Mouse (Mus musculus) thymus, adult 2 months (tissue): Measurements from ENCODE around the gene Zfp512b. TPM values are rescaled to one million over a fixed set of nuclear protein-coding genes. Genes with fewer than 3 reads are reported as not detected.

ENCODE experiments used
- DNase-seq: peaks from one replicate; pipeline ENCODE4 v3.0.0; 2021
- H3K27ac ChIP-seq: fragments of 200-500 bp; 2 replicates; pipeline ENCODE4 v1.5.1; 2012; ENCODE audit warnings: low read length, control low read depth; ENCODE audit not compliant: control insufficient read depth, insufficient read depth
- H3K27me3 ChIP-seq: fragments of 200-500 bp; 2 replicates; pipeline ENCODE4 v1.6.1; 2012; ENCODE audit warnings: mild to moderate bottlenecking, low read length, moderate library complexity, mixed read lengths; ENCODE audit not compliant: control insufficient read depth, insufficient read depth
- H3K36me3 ChIP-seq: fragments of 200-500 bp; 2 replicates; pipeline ENCODE4 v1.6.1; 2012; ENCODE audit warnings: mild to moderate bottlenecking, low read length, moderate library complexity; ENCODE audit not compliant: control insufficient read depth, insufficient read depth
- H3K4me1 ChIP-seq: fragments of 200-500 bp; replicated peaks from 2 replicates; pipeline ENCODE4 v1.6.1; 2012; ENCODE audit warnings: low read length; ENCODE audit not compliant: control insufficient read depth, insufficient read depth
- H3K4me3 ChIP-seq: fragments of 200-500 bp; 2 replicates; pipeline ENCODE4 v1.5.1; 2012; ENCODE audit warnings: mild to moderate bottlenecking, low read length, control low read depth, moderate library complexity; ENCODE audit not compliant: control insufficient read depth, insufficient read depth
- CTCF ChIP-seq: fragments of 200-500 bp; IDR thresholded peaks from 2 replicates; pipeline ENCODE4 v1.5.1; 2012; ENCODE audit warnings: mild to moderate bottlenecking, control low read depth, low read length, moderate library complexity, borderline replicate concordance; ENCODE audit not compliant: control insufficient read depth, poor library complexity, insufficient read depth; ENCODE audit errors: extremely low read depth
- POLR2A ChIP-seq: fragments of 200-500 bp; IDR thresholded peaks from 2 replicates; pipeline ENCODE4 v1.6.1; 2012; ENCODE audit warnings: mild to moderate bottlenecking, low read length, control low read depth, moderate library complexity; ENCODE audit not compliant: control insufficient read depth, poor library complexity, insufficient read depth; ENCODE audit errors: extremely low read depth
- WGBS: fragments of 180-500 bp; shearing (Covaris S2); methylation state at CpG from one replicate; pipeline ENCODE4 v1.1.7; 2018; 5-methylcytosine and 5-hydroxymethylcytosine counted together
- polyA plus RNA-seq: library from polyadenylated mRNA; depleted of rRNA; stranded (reverse); fragments of >200 nt; gene quantifications from 2 replicates; pipeline ENCODE4 v1.2.3, GENCODE M21; 2012; rRNA removed

The Zfp512b gene
- polyA plus RNA-seq = 87.6 and 89.1 TPM in 2 replicates

DNA sequence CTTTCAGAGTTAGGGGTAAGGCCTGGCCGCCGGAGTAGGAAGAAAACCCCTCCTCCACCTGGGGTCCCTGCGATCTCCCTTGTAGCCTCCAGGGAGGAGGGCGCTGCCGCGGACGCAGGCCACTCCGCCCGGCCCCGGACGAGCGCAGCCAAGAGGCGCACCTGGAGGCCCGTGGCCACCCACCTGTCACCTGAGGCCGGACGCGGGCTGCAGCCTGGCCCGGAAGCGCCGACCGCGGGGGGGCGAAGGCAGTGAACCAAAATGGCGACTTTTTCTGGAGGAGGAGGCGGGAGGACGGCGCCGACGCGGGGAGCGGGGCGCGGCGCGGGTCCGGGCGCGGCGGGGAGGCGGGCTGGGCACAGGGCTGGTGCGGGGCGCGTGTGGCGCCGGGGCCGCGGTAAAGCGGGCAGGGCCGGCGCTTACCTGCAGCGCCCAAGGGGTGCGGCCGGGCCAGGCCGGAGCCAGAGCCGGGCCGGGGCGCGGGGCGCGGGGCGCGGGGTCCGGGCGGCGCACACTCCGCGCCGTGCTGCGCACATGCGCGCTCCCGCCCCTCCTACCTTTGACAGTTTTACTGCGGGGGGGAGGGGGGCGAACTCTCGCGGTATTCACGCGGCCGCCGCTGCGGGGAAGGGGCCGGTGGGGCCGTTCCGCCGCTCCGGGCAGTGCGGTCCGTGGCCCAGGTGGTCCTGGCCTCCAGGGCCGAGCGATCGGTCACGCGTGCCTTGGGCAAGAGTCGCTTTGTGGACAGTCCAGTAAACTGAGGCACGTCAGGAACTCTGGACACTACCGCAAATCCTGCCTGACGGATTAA, at the start of gene Zfp512b:
Gene Zfp512b (minus strand): TSS at position 573 of the 811 bp plus-strand sequence.
- DNase-seq = peak; percentile 69
- H3K4me1 ChIP-seq = peaks cover 11% of the 10 kb centered on the region
- H3K27ac ChIP-seq = peak within 1 kb of the TSS; percentile 45
- TF ChIP-seq POLR2A (no peak), CTCF (0 out of 2 replicates have a peak, but pooled peaks have one; percentile 22)
- WGBS = under 1% methylated on average over 97 of the region's 97 CpGs
- H3K36me3 ChIP-seq = no peaks in the 10 kb centered on the region; the same call in 1 of the 2 replicates
- peak within 1 kb of the TSS; percentile 97 for H3K4me3 ChIP-seq
- H3K27me3 ChIP-seq = no peaks in the 10 kb centered on the region

DNA sequence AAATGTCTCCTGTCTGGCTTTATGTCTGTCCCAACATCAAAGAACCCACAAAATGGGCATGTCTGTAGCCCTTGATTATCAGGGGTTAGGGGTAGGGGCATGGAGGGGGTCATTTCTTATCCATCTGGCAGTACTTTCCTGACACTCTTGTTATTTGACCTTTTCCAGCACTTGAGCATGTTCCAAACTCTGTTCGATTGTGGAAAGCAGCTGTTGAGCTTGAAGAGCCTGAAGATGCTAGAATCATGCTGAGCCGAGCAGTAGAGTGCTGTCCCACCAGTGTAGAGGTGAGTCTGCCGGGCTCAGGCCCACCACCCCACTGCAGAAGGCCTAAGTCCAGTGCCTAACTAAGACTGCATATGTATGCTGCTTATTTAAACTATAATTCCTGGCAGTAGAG, 43.3 kb upstream of the Zfp512b start:
- no peak for DNase-seq
- Histone ChIP-seq H3K27me3 (no peaks in the 10 kb centered on the region), H3K36me3 (peaks cover 76% of the 10 kb centered on the region), H3K27ac (no peak overlapping the region), H3K4me1 (no peaks in the 10 kb centered on the region), H3K4me3 (no peak overlapping the region)
- TF ChIP-seq CTCF (no peak), POLR2A (no peak)
- WGBS = 95% methylated on average over 3 of the region's 3 CpGs

DNA sequence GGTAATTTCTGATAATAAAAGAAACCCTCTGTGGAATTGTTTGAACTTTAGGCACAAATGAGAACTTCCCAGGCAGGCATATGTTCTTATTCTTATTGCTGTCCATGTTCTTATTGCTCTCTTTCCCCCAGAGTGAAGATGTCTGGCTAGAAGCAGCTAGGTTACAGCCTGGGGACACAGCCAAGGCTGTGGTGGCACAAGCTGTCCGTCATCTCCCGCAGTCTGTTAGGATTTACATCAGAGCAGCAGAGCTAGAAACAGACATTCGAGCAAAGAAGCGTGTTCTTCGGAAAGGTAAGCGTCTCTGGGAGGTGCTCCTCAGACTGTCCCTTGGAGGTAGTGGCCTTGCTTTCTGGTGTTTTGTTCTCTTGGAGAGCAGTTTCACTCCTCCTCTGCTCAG, 40.0 kb upstream of the Zfp512b start:
- no peaks in the 10 kb centered on the region for H3K27me3 ChIP-seq
- no peak overlapping the region for H3K4me3 ChIP-seq
- H3K4me1 ChIP-seq = peaks cover 2% of the 10 kb centered on the region; the same call in 1 of the 2 replicates
- peaks cover 60% of the 10 kb centered on the region for H3K36me3 ChIP-seq
- no peak for TF ChIP-seq CTCF
- no peak for TF ChIP-seq POLR2A
- DNase-seq = no peak
- 98% methylated on average over 6 of the region's 6 CpGs for WGBS
- H3K27ac ChIP-seq = no peak overlapping the region

DNA sequence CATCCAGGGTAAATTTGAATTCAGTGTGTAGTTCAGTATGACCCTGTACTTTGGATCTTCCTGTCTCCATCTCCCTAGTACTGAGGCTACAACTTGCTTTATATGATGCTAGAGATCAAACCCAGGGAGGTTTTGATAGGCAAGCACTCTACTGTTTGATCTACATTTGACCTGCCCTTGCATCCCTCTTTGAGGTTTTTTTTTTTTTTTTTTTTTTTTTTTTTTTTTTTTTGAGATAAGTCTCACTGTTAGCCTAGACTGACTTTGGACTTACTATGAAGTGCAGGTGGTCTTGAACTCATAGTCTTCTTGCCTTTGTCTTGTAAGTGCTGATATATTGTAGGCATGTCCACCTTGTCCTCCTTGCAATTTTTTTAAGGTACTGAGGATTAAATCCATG, 35.9 kb upstream of the Zfp512b start:
- Histone ChIP-seq H3K27ac (no peak overlapping the region), H3K4me1 (peaks cover 2% of the 10 kb centered on the region; the same call in 1 of the 2 replicates), H3K4me3 (no peak overlapping the region), H3K27me3 (no peaks in the 10 kb centered on the region), H3K36me3 (peaks cover 30% of the 10 kb centered on the region)
- no peak for DNase-seq
- TF ChIP-seq CTCF (no peak), POLR2A (no peak)

DNA sequence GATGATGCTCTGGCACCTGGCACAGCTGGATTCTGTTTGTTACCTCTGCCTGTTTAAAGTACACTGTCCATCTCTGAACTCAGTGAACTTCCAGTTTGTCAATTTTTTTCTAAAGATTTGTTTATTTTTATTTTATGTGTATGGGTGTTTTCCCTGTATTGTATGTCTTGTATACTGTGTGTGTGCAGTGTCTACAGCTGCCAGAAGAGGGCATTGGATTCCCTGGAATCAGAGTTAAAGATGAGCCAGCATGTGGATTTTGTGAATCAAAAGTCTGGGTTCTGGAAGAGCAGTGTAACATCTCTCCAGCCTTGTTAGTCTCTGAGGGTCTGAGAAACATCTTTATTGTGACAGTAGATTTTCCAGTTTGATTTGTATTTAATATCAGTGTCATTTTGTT, 30.8 kb upstream of the Zfp512b start:
- Histone ChIP-seq H3K27me3 (no peaks in the 10 kb centered on the region), H3K27ac (no peak overlapping the region), H3K4me1 (no peaks in the 10 kb centered on the region), H3K4me3 (no peak overlapping the region), H3K36me3 (peaks cover 34% of the 10 kb centered on the region)
- DNase-seq = peak; percentile 17
- TF ChIP-seq CTCF (no peak), POLR2A (no peak)

DNA sequence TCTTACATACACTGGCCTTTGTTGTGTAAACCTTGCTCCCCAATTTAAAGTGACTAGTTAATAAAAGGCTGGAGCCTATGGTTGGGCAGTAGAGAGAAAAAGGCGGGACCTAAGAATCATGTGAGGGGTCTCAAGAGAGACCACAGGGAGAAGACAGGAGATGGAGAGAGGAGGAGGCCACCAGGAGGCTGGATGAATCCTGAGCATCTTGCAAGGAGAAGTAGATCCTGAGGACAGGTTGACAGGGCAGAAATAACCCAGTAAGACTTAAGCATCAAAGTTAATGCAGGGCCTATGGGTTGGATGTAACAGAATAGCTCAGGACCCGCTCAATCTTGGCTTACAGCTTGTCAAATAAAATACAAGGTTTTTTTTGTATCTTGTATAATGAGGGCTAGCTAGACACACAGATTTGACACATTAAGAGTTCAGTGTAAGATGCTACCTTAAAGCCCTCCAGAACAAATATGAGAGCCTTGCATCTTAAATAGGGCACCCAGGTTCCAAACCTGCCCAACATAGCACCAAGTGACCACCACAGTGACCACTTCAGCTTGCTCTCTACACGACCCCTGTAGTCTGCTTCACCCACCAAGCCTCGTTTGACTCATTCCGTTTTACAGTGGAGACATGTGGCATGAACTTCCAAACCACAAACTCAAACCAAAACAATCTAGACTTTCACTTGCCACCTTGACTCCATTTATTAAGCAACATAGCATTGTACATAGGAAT, 26.3 kb upstream of the Zfp512b start:
- H3K27ac ChIP-seq = no peak overlapping the region
- peaks cover 40% of the 10 kb centered on the region for H3K36me3 ChIP-seq
- no peaks in the 10 kb centered on the region for H3K4me1 ChIP-seq
- H3K4me3 ChIP-seq = no peak overlapping the region
- 87% methylated on average over 5 of the region's 5 CpGs for WGBS
- H3K27me3 ChIP-seq = no peaks in the 10 kb centered on the region
- no peak for TF ChIP-seq CTCF
- no peak for TF ChIP-seq POLR2A
- no peak for DNase-seq

DNA sequence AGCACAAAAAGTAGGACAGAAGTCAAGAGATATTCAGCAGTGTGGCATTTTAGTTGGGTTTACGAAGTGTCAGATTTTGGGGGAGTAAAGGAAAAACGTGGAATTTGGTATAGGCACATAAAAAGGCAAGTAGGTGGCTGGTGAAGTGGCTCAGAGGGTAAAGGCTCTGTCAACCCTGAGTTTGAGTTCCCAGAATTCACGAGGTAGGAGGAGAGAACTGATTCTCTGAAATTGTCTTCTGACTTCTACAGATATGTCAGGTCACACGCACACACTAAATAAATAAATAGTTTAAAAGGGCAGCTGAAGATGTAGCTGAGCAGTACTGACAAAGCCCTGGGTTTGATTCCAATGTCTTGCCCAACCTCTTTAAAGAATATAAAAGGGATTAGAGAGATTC, 9.8 kb upstream of the Zfp512b start:
- no peak overlapping the region for H3K27ac ChIP-seq
- H3K4me1 ChIP-seq = peaks cover 12% of the 10 kb centered on the region
- no peaks in the 10 kb centered on the region for H3K27me3 ChIP-seq
- WGBS = 86% methylated on average over 4 of the region's 4 CpGs
- no peak overlapping the region for H3K4me3 ChIP-seq
- no peak for TF ChIP-seq POLR2A
- no peak for TF ChIP-seq CTCF
- H3K36me3 ChIP-seq = no peaks in the 10 kb centered on the region
- DNase-seq = no peak
